Comparison of ENCODE assay signal across 32 mouse cellular contexts in genomic region chr9:108982498-108982897, GRCm38 (mm10). TPM values are rescaled to one million over a fixed set of nuclear protein-coding genes. Genes with fewer than 3 reads are reported as not detected.
DNase-seq lines count a peak whose midpoint lies in the region; TF ChIP-seq lines count a peak whose summit lies in the region.
"Had no signal": no experiment of that assay in that cellular context is flagged by ENCODE, and none has a peak within 500 bp of the region (broad histone marks: within the 10 kb centered on the region; RNA-seq: fewer than 3 reads in every experiment).

No protein-coding gene starts in this region.

- H3K36me3 ChIP-seq in C2C12 (ENCODE audit: control insufficient read depth, insufficient read depth): peaks cover 61% of the 10 kb centered on the region
- H3K36me3 ChIP-seq: hindbrain, embryonic 13.5 days; limb, embryonic 10.5 days; limb, embryonic 15.5 days; midbrain, embryonic 13.5 days had no signal

- peaks cover 5% of the 10 kb centered on the region for H3K79me3 ChIP-seq in C2C12 (ENCODE audit: low read depth)

- peak overlapping the region; percentile 38 for H3ac ChIP-seq in C2C12 (ENCODE audit: control insufficient read depth, insufficient read length, low read depth)

- no peak for TF ChIP-seq CTCF in C2C12 (IDR thresholded peaks at IDR 0.05; ENCODE audit: control insufficient read depth, insufficient read depth, insufficient read length)

- peaks cover 20% of the 10 kb centered on the region for H3K79me2 ChIP-seq in C2C12 (ENCODE audit: control insufficient read depth, insufficient read depth)

- no peaks in the 10 kb centered on the region for H3K27me3 ChIP-seq in C2C12 (ENCODE audit: control insufficient read depth, insufficient read depth, insufficient read length)
- H3K27me3 ChIP-seq: hindbrain, embryonic 13.5 days; limb, embryonic 15.5 days; midbrain, embryonic 13.5 days had no signal

- no peak overlapping the region for H3K4me3 ChIP-seq in C2C12 (ENCODE audit: insufficient read depth, poor library complexity, severe bottlenecking)
- H3K4me3 ChIP-seq: gastrocnemius, adult 2 months; hindbrain, embryonic 13.5 days; limb, embryonic 10.5 days; limb, embryonic 15.5 days; midbrain, embryonic 13.5 days had no signal

- DNase-seq in 3134 (ENCODE audit: extremely low read depth, insufficient read length, low spot score): peak; percentile 63
- DNase-seq in adrenal gland, adult 2 months: peak; percentile 84
- peak; percentile 74 to 81 for DNase-seq in adrenal gland, postnatal 36 days
- no peak for DNase-seq in cerebellum, adult 11-12 months
- DNase-seq in kidney, adult 8-10 months: no peak
- no peak for DNase-seq in kidney, adult 11 months
- DNase-seq: cerebellum, adult 18-20 months; cerebellum, postnatal 14 days; gastrocnemius, adult 2 months; gastrocnemius, postnatal 36 days; heart, adult 18-20 months; heart, postnatal 36 days; layer of hippocampus, postnatal 36 days; right cerebral cortex, postnatal 14 days had no signal

TF ChIP-seq in C2C12, 6 proteins besides CTCF, POLR2A, EP300 and RAD21:
- TF ChIP-seq MYOD1 (IDR thresholded peaks at IDR 0.05; ENCODE audit: control insufficient read depth, insufficient read length, low read depth) (peak; percentile 40), MYOG (IDR thresholded peaks at IDR 0.05; ENCODE audit: control insufficient read depth, extremely low read depth, insufficient read length) (no peak), FOSL1 (IDR thresholded peaks at IDR 0.05; ENCODE audit: insufficient read depth, low read length, poor library complexity, severe bottlenecking) (peak; percentile 89)

RNA-seq across cellular contexts. Expression of gene Ucn2, which starts 3.3 kb away (rescaled TPM):
- polyA plus RNA-seq in C2C12 (2012; fragmentation: generic; extraction: Trizol): 0.56 TPM
- under 1 TPM in 1 of 2 experiments, not detected in 1; 0.58 TPM for total RNA-seq in adrenal gland, adult 2 months (2021)
- polyA plus RNA-seq in adrenal gland, adult 2 months (2012; rRNA removed): 0.47 and 0.50 TPM in 2 replicates
- 1 to 10 TPM in 1 of 2 experiments, not detected in 1; 1.1 TPM for total RNA-seq in adrenal gland, postnatal 36 days (2021)
- total RNA-seq: heart, adult 18-20 months; heart, postnatal 36 days; megakaryocyte-erythroid progenitor cell, adult 5-6 weeks had no signal
- polyA plus RNA-seq: activated CD4-positive, CD25-positive, alpha-beta regulatory T cell, adult 4 months; erythroblast, embryonic 14.5 days; forebrain, embryonic 11.5 days; forebrain, embryonic 16.5 days; heart, embryonic 11.5 days; heart, embryonic 16.5 days; hindbrain, embryonic 13.5 days; intestine, embryonic 16.5 days; limb, embryonic 10.5 days; liver, embryonic 16.5 days; lung, postnatal 0 days; macrophage; midbrain, embryonic 13.5 days; stomach, embryonic 14.5 days; thymus, postnatal 0 days had no signal

RNA-seq across cellular contexts. Expression of gene Pfkfb4, which starts 9.1 kb away (rescaled TPM):
- 6.7 TPM for polyA plus RNA-seq in C2C12 (2012; fragmentation: generic; extraction: Trizol)
- 1 to 10 TPM; 5.5 to 8.7 TPM for total RNA-seq in adrenal gland, adult 2 months (2021)
- 10.6 and 14.1 TPM in 2 replicates for polyA plus RNA-seq in adrenal gland, adult 2 months (2012; rRNA removed)
- 10 to 100 TPM in 1 of 2 experiments, 1 to 10 TPM in 1; 4.8 to 13.2 TPM for total RNA-seq in adrenal gland, postnatal 36 days (2021)

RNA-seq across cellular contexts. Expression of gene Col7a1, which starts 29.1 kb away (rescaled TPM):
- polyA plus RNA-seq in C2C12 (2012; fragmentation: generic; extraction: Trizol): 10.1 TPM
- 1 to 10 TPM; 3.1 to 3.3 TPM for total RNA-seq in adrenal gland, adult 2 months (2021)
- 4.6 and 6.6 TPM in 2 replicates for polyA plus RNA-seq in adrenal gland, adult 2 months (2012; rRNA removed)
- 1 to 10 TPM; 3.9 to 6.0 TPM for total RNA-seq in adrenal gland, postnatal 36 days (2021)
- polyA plus RNA-seq: activated CD4-positive, CD25-positive, alpha-beta regulatory T cell, adult 4 months had no signal

RNA-seq across cellular contexts. Expression of gene Uqcrc1, which starts 46.1 kb away (rescaled TPM):
- polyA plus RNA-seq in C2C12 (2012; fragmentation: generic; extraction: Trizol): 382 TPM
- 100 to 1,000 TPM; 546 to 765 TPM for total RNA-seq in adrenal gland, adult 2 months (2021)
- polyA plus RNA-seq in adrenal gland, adult 2 months (2012; rRNA removed): 797 and 881 TPM in 2 replicates
- total RNA-seq in adrenal gland, postnatal 36 days (2021): 100 to 1,000 TPM; 632 to 663 TPM

RNA-seq across cellular contexts. Expression of gene Shisa5, which starts 55.9 kb away (rescaled TPM):
- 86.4 TPM for polyA plus RNA-seq in C2C12 (2012; fragmentation: generic; extraction: Trizol)
- total RNA-seq in adrenal gland, adult 2 months (2021): 100 to 1,000 TPM; 143 to 167 TPM
- 586 and 732 TPM in 2 replicates for polyA plus RNA-seq in adrenal gland, adult 2 months (2012; rRNA removed)
- total RNA-seq in adrenal gland, postnatal 36 days (2021): 100 to 1,000 TPM; 122 to 128 TPM

Comparison
In these comparisons a context has a peak if more than half of its experiments do, and no peak if none do; other contexts are left out.
1. DNase-seq: peak in 3134 (single experiment), adrenal gland, adult 2 months (single experiment) and adrenal gland, postnatal 36 days (2 of 2); none in cerebellum, adult 11-12 months (single experiment), kidney, adult 8-10 months (0 of 2) and kidney, adult 11 months (single experiment).